Mouse (Mus musculus) c-Kit-positive CD71-positive TER-119-positive erythroid progenitor cells, embryonic 14.5 days (primary cell): ENCODE measurements around the gene Aldh3b1.

Experiments
- DNase-seq: peaks from one replicate; pipeline ENCODE4 v3.0.0-alpha.2; 2013; ENCODE audit warnings: low spot score

The Aldh3b1 gene

GRCm38 (mm10) chr19:3910206-3910605 is 19.4 kb downstream of the Aldh3b1 start:
- DNase-seq, result no peak

- DNase-seq, result no peak
Observed at GRCm38 (mm10) chr19:3907876-3908660, 21.5 kb downstream of the Aldh3b1 start.

GRCm38 (mm10) chr19:3906795-3907786 is 22.5 kb downstream of the Aldh3b1 start, which contains the start of gene Tcirg1:
Gene Tcirg1 (minus strand): TSS chr19:3907133.
- peak; percentile 64 for DNase-seq

GRCm38 (mm10) chr19:3906326-3906725 is 23.3 kb downstream of the Aldh3b1 start:
- no peak for DNase-seq

GRCm38 (mm10) chr19:3905261-3905969 is 24.2 kb downstream of the Aldh3b1 start:
- no peak for DNase-seq

GRCm38 (mm10) chr19:3904363-3904675 is 25.3 kb downstream of the Aldh3b1 start:
- no peak for DNase-seq

GRCm38 (mm10) chr19:3903648-3904362 is 25.8 kb downstream of the Aldh3b1 start:
- no peak for DNase-seq

- DNase-seq, result no peak
Observed at GRCm38 (mm10) chr19:3902966-3903365, 26.6 kb downstream of the Aldh3b1 start.

- DNase-seq, result no peak
Observed at GRCm38 (mm10) chr19:3899618-3900017, 30.0 kb downstream of the Aldh3b1 start.

GRCm38 (mm10) chr19:3898952-3899351 is 30.7 kb downstream of the Aldh3b1 start:
- DNase-seq, result no peak

- DNase-seq, result no peak
Observed at GRCm38 (mm10) chr19:3897557-3897956, 32.1 kb downstream of the Aldh3b1 start.

- no peak for DNase-seq
Observed at GRCm38 (mm10) chr19:3896208-3896607, 33.4 kb downstream of the Aldh3b1 start.

GRCm38 (mm10) chr19:3895171-3895631 is 34.4 kb downstream of the Aldh3b1 start:
- DNase-seq, result no peak

- no peak for DNase-seq
Observed at GRCm38 (mm10) chr19:3894294-3894693, 35.3 kb downstream of the Aldh3b1 start.

GRCm38 (mm10) chr19:3893545-3894116 is 36.0 kb downstream of the Aldh3b1 start:
- DNase-seq, result no peak

- DNase-seq, result no peak
Observed at GRCm38 (mm10) chr19:3890181-3890580, 39.4 kb downstream of the Aldh3b1 start.

GRCm38 (mm10) chr19:3889096-3889495 is 40.5 kb downstream of the Aldh3b1 start:
- DNase-seq, result no peak

GRCm38 (mm10) chr19:3884325-3884990 is 45.1 kb downstream of the Aldh3b1 start:
- DNase-seq, result no peak

- no peak for DNase-seq
Observed at GRCm38 (mm10) chr19:3882214-3882613, 47.4 kb downstream of the Aldh3b1 start.

- DNase-seq, result no peak
Observed at GRCm38 (mm10) chr19:3880054-3880848, 49.4 kb downstream of the Aldh3b1 start.
